Mouse (Mus musculus): ENCODE measurements around the gene Actn4. TPM values are rescaled to one million over a fixed set of nuclear protein-coding genes. Genes with fewer than 3 reads are reported as not detected.
A peak's percentile ranks its signal among the peaks of the same experiment; 100 is the strongest.

Gene Actn4
- polyA plus RNA-seq, 1 experiment from 2014 or later: 216 TPM

DNA sequence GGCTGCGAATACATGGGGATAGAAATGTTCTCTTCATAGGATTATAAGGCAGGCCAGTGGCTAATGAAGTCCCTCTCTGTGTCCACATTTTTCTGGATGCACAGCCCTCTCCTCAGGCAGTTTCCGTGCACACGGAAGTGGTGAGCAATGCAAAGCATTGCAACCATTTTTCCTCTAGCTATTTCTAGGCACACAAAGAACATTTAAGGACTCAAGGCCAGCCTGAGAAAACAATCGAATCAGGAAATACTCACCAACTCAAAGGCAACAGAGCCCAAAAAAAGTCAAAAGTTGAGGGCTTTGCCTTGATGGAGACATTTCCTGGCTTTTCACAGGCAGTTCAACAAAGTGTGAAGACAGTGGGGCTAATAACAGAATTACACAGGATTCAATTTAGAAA lies 21.0 kb downstream of the Actn4 start:
- no peaks in the 10 kb centered on the region for H3K27me3 ChIP-seq (ENCODE audit: insufficient read depth, poor library complexity, severe bottlenecking)
- H3K4me1 ChIP-seq (replicated peaks): peaks cover 76% of the 10 kb centered on the region
- WGBS: 77% methylated on average over 4 of the region's 4 CpGs
- no peak for DNase-seq (ENCODE audit: low spot score)
- no peak overlapping the region for H3K27ac ChIP-seq
- peaks cover 50% of the 10 kb centered on the region for H3K36me3 ChIP-seq
- H3K4me3 ChIP-seq: no peak overlapping the region
- H3K9me3 ChIP-seq: no peaks in the 10 kb centered on the region

DNA sequence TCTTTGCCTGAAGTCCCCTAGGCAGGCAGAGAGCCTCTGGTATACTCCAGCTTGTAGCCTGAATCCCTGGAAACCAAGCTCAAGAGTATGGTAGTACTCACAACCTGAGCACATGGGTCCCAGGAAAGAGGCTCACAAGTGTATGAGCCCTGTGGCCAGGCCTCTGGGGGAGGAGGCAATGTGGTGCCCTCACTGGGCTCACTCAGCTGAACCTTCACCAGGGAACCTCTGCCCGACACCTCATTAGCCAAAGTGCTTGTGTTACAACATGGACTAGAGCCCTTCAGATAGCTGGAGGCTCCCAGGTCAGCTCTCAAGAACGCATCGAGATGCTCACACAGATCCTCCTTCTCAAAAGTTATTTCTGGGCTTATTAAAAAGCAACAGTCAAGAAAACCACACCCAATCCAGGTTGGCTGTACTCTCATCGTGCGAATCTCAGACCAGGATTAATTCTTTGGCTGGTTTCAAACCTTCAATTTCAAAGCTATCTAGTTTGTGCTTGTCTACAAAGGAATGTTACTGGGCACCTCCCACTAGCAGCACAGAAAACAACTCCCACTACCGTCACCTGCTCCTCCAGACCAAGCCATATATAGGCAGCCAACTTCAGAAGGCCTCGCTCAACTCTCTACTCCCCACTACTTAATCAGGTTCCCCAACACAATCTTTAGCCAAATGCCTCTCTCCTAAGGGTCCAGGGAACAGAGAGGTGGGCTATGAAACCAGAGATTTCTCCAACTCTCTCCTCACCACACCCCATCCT lies 22.5 kb downstream of the Actn4 start:
- H3K4me1 ChIP-seq (replicated peaks): peaks cover 70% of the 10 kb centered on the region
- peak overlapping the region; percentile 73 for H3K27ac ChIP-seq
- 88% methylated on average over 7 of the region's 7 CpGs for WGBS
- peaks cover 64% of the 10 kb centered on the region for H3K36me3 ChIP-seq
- no peaks in the 10 kb centered on the region for H3K9me3 ChIP-seq
- DNase-seq (ENCODE audit: low spot score): no peak
- H3K27me3 ChIP-seq (ENCODE audit: insufficient read depth, poor library complexity, severe bottlenecking): no peaks in the 10 kb centered on the region
- no peak overlapping the region for H3K4me3 ChIP-seq

DNA sequence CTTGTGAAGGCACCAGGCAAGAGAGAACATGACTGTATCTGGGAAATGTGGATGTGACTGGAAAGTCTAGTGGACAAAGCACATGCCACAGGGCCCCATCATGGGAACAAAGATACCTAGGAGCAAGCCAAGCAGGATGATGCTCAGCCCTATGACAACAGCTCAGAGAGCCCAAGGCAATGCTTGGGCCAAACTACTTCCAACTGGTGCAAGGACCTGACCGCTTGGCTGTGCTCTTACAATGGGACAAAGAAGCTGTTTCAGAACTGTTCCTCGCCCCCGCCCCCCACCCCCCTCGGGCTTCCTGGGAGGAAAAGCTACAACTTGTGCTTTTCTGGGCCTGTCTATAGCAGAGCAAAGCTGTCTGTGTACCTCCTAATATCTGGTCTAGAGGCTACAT lies 23.5 kb downstream of the Actn4 start:
- DNase-seq (ENCODE audit: low spot score): no peak
- Histone ChIP-seq H3K36me3 (peaks cover 70% of the 10 kb centered on the region), H3K27ac (peak overlapping the region; percentile 73), H3K4me1 (replicated peaks) (peaks cover 66% of the 10 kb centered on the region), H3K9me3 (no peaks in the 10 kb centered on the region), H3K27me3 (ENCODE audit: insufficient read depth, poor library complexity, severe bottlenecking) (no peaks in the 10 kb centered on the region), H3K4me3 (no peak overlapping the region)
- WGBS: 59% methylated on average over 4 of the region's 4 CpGs

DNA sequence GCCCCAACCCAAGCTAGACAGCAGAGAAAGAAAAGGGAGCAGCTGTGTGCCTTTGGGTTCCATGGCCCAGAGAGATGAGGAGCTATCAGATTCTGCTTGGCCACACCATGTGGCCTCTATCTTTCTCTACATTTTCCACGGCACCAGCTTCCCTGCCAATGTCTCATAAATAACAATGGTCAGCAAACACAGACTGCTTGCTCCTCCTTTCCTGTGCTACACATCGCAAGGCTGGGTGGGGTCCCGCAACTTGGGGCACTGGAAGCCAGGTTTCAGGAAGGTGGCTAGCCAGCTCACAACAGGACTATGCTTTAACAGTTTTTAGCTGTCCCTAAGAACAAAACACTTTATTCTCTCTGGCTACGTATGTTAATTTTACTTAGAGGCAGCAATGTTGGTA lies 25.4 kb downstream of the Actn4 start:
- peaks cover 67% of the 10 kb centered on the region for H3K36me3 ChIP-seq
- WGBS: 68% methylated on average over 4 of the region's 4 CpGs
- H3K9me3 ChIP-seq: no peaks in the 10 kb centered on the region
- H3K4me1 ChIP-seq (replicated peaks): peaks cover 65% of the 10 kb centered on the region
- no peak for DNase-seq (ENCODE audit: low spot score)
- no peaks in the 10 kb centered on the region for H3K27me3 ChIP-seq (ENCODE audit: insufficient read depth, poor library complexity, severe bottlenecking)
- 0 out of 2 replicates have a peak overlapping the region, but pooled peaks have one; percentile 1 for H3K4me3 ChIP-seq
- H3K27ac ChIP-seq: peak overlapping the region; percentile 78

DNA sequence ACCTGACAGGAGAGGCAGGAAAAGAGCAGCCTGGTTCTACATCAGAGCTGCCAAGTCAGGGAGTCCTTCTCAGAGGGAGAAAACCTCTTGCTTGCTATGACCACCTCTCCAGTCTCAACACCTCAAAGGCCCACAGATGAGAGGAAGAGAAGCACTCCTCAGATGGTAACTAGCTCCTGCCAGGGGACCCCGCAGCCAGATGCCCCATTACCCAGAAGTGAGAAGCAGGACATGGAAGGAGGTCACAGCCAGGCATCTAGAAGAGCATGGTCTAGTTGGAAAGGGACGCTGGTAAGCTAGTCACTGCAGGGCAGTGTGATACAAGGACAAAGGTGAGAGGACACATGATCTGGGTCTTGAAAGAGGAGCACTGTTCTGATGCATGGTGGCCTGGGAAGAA lies 28.3 kb downstream of the Actn4 start:
- Histone ChIP-seq H3K4me3 (no peak overlapping the region), H3K9me3 (no peaks in the 10 kb centered on the region), H3K4me1 (replicated peaks) (peaks cover 67% of the 10 kb centered on the region), H3K27ac (no peak overlapping the region), H3K27me3 (ENCODE audit: insufficient read depth, poor library complexity, severe bottlenecking) (no peaks in the 10 kb centered on the region), H3K36me3 (peaks cover 53% of the 10 kb centered on the region)
- no peak for DNase-seq (ENCODE audit: low spot score)
- 93% methylated on average over 2 of the region's 2 CpGs for WGBS

DNA sequence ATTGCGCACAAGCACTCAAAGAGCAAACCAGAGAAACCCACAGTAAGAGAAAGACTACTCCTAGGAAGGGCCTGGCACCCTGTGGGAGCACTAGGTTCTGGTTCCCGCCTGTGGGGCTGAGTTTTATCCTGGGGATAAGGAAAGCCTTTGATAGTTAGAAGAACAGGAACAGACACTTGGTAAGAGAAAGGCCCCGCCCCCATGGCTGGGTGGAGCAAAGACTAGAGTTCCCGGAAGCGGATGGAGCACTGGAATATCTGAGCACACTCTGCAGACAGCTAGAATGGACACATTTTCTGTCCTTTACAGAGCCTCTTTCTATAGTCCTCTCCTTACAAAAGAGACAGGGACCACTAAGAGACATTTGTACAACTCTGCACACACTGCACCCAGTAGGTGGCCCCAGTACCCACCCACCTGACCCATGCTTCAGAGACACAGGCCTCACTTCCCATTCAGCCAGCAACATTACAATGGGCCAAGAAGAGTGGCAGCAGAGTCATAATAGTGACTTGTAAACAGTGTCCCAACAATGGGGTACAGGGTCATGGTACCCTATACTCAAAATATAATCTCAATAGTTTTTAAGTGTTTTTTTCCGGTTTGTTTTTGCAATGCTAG lies 29.6 kb downstream of the Actn4 start:
- Histone ChIP-seq H3K4me3 (no peak overlapping the region), H3K4me1 (replicated peaks) (peaks cover 68% of the 10 kb centered on the region), H3K9me3 (no peaks in the 10 kb centered on the region), H3K27me3 (ENCODE audit: insufficient read depth, poor library complexity, severe bottlenecking) (no peaks in the 10 kb centered on the region), H3K36me3 (peaks cover 50% of the 10 kb centered on the region), H3K27ac (no peak overlapping the region)
- 83% methylated on average over 6 of the region's 6 CpGs for WGBS
- DNase-seq (ENCODE audit: low spot score): no peak

DNA sequence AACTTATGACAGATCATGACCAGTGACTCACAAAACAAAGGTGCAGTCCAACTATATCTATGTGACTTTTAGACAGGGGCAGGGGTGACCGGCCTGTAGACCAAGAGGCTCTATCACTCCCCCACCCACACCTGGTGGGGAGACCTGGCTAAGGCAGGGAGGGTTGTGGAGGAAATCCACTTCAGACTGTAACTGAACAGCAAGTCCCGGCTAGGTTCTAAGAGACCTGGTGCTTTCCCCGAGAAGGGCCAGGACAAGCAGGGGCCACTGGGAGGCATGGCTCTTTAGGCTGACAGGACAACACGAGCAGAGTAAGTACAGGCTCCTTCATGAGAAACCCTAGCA lies 30.5 kb downstream of the Actn4 start:
- no peak for DNase-seq (ENCODE audit: low spot score)
- no peak overlapping the region for H3K4me3 ChIP-seq
- peaks cover 46% of the 10 kb centered on the region for H3K36me3 ChIP-seq
- no peaks in the 10 kb centered on the region for H3K27me3 ChIP-seq (ENCODE audit: insufficient read depth, poor library complexity, severe bottlenecking)
- peaks cover 59% of the 10 kb centered on the region for H3K4me1 ChIP-seq (replicated peaks)
- WGBS: 85% methylated on average over 4 of the region's 4 CpGs
- H3K27ac ChIP-seq: no peak overlapping the region
- H3K9me3 ChIP-seq: no peaks in the 10 kb centered on the region

DNA sequence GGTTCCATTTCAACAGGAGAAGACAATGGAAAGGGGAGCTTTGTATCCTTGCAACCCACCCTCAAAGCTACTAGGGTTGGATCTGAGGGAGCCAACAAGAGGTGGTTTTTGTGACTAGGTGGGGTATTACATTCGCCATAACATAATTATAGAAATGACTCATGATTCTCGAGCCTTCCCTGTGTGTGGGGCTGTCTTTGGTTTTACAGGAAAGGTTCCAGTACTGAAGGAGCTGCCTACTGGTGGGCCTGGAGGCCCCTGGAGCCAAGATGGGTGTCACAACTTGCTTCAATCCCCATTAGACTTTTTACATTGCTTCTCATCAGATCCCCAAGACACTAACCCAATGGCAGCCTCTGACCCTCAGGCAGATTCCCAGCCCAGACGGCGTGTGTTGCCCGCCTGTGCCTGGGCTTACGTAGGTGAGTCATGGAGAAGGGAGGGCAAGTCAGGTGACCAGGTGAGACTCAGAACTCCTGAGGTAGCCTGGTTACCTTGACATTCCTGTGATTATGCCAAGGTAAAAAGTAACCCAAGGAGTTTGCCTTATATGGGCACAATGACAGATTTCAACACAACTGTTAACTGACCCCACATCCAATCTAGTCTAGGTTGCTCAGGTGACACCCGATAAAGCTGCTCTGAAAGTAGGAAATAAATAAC lies 31.0 kb downstream of the Actn4 start:
- 89% methylated on average over 7 of the region's 7 CpGs for WGBS
- H3K36me3 ChIP-seq: peaks cover 42% of the 10 kb centered on the region
- H3K4me3 ChIP-seq: no peak overlapping the region
- peak overlapping the region; percentile 16; the same call in 1 of the 2 replicates for H3K27ac ChIP-seq
- H3K27me3 ChIP-seq (ENCODE audit: insufficient read depth, poor library complexity, severe bottlenecking): no peaks in the 10 kb centered on the region
- no peaks in the 10 kb centered on the region for H3K9me3 ChIP-seq
- peaks cover 57% of the 10 kb centered on the region for H3K4me1 ChIP-seq (replicated peaks)
- no peak for DNase-seq (ENCODE audit: low spot score)

DNA sequence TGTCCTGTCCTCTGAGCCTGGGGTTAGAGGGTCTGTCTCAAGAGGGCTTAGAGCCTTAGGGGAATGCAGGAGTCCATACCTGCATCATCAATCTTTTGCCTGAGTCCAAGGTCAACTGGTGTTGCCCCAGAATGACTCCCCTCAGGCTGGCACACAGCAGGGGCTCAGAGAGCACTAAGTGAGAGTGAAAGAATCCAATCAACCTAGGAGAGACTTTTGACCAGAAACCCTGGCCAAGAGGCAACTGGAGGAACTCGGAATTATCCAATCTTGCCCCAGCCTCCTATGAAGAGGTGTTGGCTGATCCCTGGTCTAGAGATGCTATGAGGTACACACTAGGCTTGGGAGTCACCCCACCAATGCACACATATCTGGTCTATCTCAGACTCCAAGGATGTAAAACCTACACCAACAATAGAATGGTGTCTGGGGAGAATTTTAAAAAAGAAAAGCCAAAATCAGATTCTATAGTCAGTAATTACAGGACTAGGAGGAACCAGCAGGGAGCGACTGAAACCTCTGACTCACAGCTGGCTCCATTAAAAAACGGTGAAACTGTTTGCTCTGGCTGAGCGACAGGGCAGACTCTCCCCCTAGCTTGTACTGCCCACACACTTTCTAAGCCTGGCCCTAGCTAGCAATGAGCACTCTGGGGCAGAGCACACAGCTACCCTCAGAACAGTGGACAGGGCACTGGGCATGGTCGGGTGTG lies 31.7 kb downstream of the Actn4 start:
- WGBS: 61% methylated on average over 5 of the region's 5 CpGs
- Histone ChIP-seq H3K4me1 (replicated peaks) (peaks cover 61% of the 10 kb centered on the region), H3K27me3 (ENCODE audit: insufficient read depth, poor library complexity, severe bottlenecking) (no peaks in the 10 kb centered on the region), H3K36me3 (peaks cover 36% of the 10 kb centered on the region), H3K9me3 (no peaks in the 10 kb centered on the region), H3K27ac (peak overlapping the region; percentile 16; the same call in 1 of the 2 replicates), H3K4me3 (no peak overlapping the region)
- no peak for DNase-seq (ENCODE audit: low spot score)

DNA sequence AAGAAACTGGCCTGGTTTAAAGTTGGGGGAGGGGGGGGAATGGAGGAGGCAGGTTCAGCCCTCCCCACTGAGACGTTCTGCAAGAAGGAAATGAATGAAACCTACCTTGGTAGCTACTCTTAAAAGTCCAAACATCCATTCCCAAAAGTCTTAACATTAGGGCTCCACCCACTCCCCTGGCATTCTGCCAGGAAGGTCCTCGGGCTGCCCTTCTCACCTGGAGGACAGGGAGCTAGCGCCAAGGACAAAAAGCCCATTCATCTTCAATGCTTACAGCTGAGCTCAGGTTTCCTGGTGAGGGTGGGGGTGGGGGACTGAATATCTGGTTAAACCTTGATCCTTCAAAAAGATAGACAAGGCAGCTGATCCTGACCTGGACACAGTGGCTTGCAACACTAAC lies 32.8 kb downstream of the Actn4 start:
- Histone ChIP-seq H3K4me1 (replicated peaks) (peaks cover 64% of the 10 kb centered on the region), H3K9me3 (no peaks in the 10 kb centered on the region), H3K4me3 (no peak overlapping the region), H3K36me3 (peaks cover 29% of the 10 kb centered on the region), H3K27me3 (ENCODE audit: insufficient read depth, poor library complexity, severe bottlenecking) (no peaks in the 10 kb centered on the region), H3K27ac (peak overlapping the region; percentile 53; the same call in 1 of the 2 replicates)
- no peak for DNase-seq (ENCODE audit: low spot score)
- 80% methylated on average over 3 of the region's 3 CpGs for WGBS

DNA sequence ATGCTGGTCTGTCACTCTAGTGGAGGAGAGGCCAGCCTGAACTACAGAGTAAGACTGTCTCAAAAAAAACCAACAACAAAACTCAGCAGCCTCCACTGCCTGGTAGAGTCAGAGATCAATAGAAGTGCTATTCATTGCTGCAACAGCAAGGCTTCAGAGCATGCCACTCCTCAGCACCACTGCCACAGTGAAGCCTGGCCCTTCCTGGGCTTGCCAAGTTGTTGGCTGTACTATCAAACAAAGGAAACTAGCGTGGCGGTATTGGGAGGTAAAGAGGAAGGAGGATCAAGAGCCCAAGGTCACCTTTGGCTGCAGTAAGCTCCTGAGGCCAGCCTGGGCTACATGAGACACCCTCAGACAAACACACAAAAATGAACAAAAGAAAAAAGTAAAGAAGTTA lies 36.0 kb downstream of the Actn4 start:
- no peak for DNase-seq (ENCODE audit: low spot score)
- Histone ChIP-seq H3K36me3 (peaks cover 26% of the 10 kb centered on the region), H3K4me1 (replicated peaks) (peaks cover 79% of the 10 kb centered on the region), H3K27me3 (ENCODE audit: insufficient read depth, poor library complexity, severe bottlenecking) (no peaks in the 10 kb centered on the region), H3K9me3 (no peaks in the 10 kb centered on the region), H3K4me3 (no peak overlapping the region), H3K27ac (peak overlapping the region; percentile 83; the same call in 1 of the 2 replicates)
- WGBS: 75% methylated on average over 2 of the region's 2 CpGs

DNA sequence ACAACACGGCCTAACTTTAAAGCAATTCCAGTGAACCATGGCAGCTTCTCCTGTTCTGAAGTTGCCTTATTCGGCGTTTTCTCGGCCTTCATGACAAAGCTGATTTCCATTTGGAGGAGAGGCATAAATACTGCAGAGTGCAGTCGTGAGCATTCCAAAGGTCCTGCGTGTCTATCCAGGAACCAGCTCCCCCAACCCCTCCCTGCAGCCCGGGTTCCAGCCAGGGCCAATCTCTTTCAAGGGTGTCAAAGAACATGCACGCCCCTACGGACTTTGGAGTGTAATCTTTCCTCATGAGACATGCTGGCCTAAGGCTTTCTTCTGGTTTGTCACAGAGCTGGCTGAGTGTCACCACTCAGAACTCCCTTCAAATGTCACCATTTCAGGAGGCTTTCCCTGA lies 36.8 kb downstream of the Actn4 start:
- H3K9me3 ChIP-seq: no peaks in the 10 kb centered on the region
- H3K36me3 ChIP-seq: peaks cover 29% of the 10 kb centered on the region
- no peak for DNase-seq (ENCODE audit: low spot score)
- no peaks in the 10 kb centered on the region for H3K27me3 ChIP-seq (ENCODE audit: insufficient read depth, poor library complexity, severe bottlenecking)
- H3K4me3 ChIP-seq: no peak overlapping the region
- WGBS: 60% methylated on average over 9 of the region's 9 CpGs
- H3K4me1 ChIP-seq (replicated peaks): peaks cover 75% of the 10 kb centered on the region
- peak overlapping the region; percentile 83 for H3K27ac ChIP-seq

All from hindbrain, embryonic 10.5 days (tissue).